Mouse (Mus musculus) kidney, postnatal 0 days (tissue): ENCODE data around the gene Il12rb1. TPM values are rescaled to one million over a fixed set of nuclear protein-coding genes. Genes with fewer than 3 reads are reported as not detected.

ENCODE experiments used
- ATAC-seq: fragments of 200-750 bp; cut with Nextera tagmentation; replicated peaks from 2 replicates; pipeline ENCODE4 v1.8.0; 2017; ENCODE audit warnings: low read depth, moderate number of reproducible peaks, moderate TSS enrichment, moderate library complexity; ENCODE audit not compliant: low FRiP score
- DNase-seq: peaks from one replicate; pipeline ENCODE4 v3.0.0-alpha.2; 2016; ENCODE audit warnings: low spot score
- H3K27ac ChIP-seq: fragments of 300-500 bp; sonication (generic); 2 replicates; pipeline ENCODE4 v1.5.1; 2014; ENCODE audit warnings: mild to moderate bottlenecking
- H3K27me3 ChIP-seq: fragments of 300-500 bp; sonication (generic); 2 replicates; pipeline ENCODE4 v1.6.1; 2014; ENCODE audit warnings: low read length, mixed read lengths; ENCODE audit not compliant: insufficient read depth
- H3K36me3 ChIP-seq: fragments of 300-500 bp; sonication (generic); 2 replicates; pipeline ENCODE4 v1.6.1; 2014; ENCODE audit warnings: low read length, mixed read lengths; ENCODE audit not compliant: insufficient read depth
- H3K4me1 ChIP-seq: fragments of 300-500 bp; sonication (generic); replicated peaks from 2 replicates; pipeline ENCODE4 v1.6.1; 2014; ENCODE audit warnings: antibody characterized with exemption, low read length, mixed read lengths; ENCODE audit not compliant: insufficient read depth
- H3K4me2 ChIP-seq: fragments of 300-500 bp; sonication (generic); 2 replicates; pipeline ENCODE4 v1.6.1; 2014; ENCODE audit warnings: mild to moderate bottlenecking, low read length, moderate library complexity, mixed read lengths
- H3K4me3 ChIP-seq: fragments of 300-500 bp; sonication (generic); replicated peaks from 2 replicates; pipeline ENCODE4 v1.5.1; 2014; ENCODE audit warnings: low read depth, low read length
- H3K9ac ChIP-seq: fragments of 300-500 bp; sonication (generic); 2 replicates; pipeline ENCODE4 v1.6.1; 2014; ENCODE audit warnings: low read depth, low read length
- H3K9me3 ChIP-seq: fragments of 300-500 bp; sonication (generic); replicated peaks from 2 replicates; pipeline ENCODE4 v1.6.1; 2016; ENCODE audit warnings: low read length, inconsistent platforms, mixed read lengths
- CTCF ChIP-seq: IDR thresholded peaks from 2 replicates; pipeline ENCODE4 v1.5.1; 2016; ENCODE audit warnings: antibody characterized with exemption, low read depth, mild to moderate bottlenecking, moderate library complexity
- WGBS: fragments of 180-500 bp; shearing (Covaris S2); extraction: QIAGEN DNeasy Blood & Tissue Kit; methylation state at CpG from one replicate; pipeline ENCODE4 v1.1.7; 2014; 5-methylcytosine and 5-hydroxymethylcytosine counted together
- polyA plus RNA-seq: library from polyadenylated mRNA; unstranded; fragments of >200 nt; fragmentation: Nextera tagmentation; extraction: Ambion mirVana; gene quantifications from 2 replicates; pipeline ENCODE4 v1.2.1, GENCODE M21; 2015

Gene Il12rb1
- polyA plus RNA-seq, 1 experiment from 2014 or later: 0.09 TPM

- no peak overlapping the region for H3K4me3 ChIP-seq
- no peak for TF ChIP-seq CTCF
- no peaks in the 10 kb centered on the region for H3K9me3 ChIP-seq
- H3K27ac ChIP-seq: no peak overlapping the region
- H3K27me3 ChIP-seq: no peaks in the 10 kb centered on the region
- ATAC-seq: no peak
- H3K4me1 ChIP-seq: peaks cover 5% of the 10 kb centered on the region
- no peak overlapping the region for H3K9ac ChIP-seq
- no peaks in the 10 kb centered on the region for H3K36me3 ChIP-seq
- no peak overlapping the region for H3K4me2 ChIP-seq
- no peak for DNase-seq
- 74% methylated on average over 8 of the region's 8 CpGs for WGBS
Observed at GRCm38 (mm10) chr8:70808955-70809701, 879 bp downstream of the Il12rb1 start.

- Histone ChIP-seq H3K4me3 (no peak overlapping the region), H3K4me2 (no peak overlapping the region), H3K9me3 (no peaks in the 10 kb centered on the region), H3K4me1 (no peaks in the 10 kb centered on the region; the same call in 1 of the 2 replicates), H3K9ac (no peak overlapping the region), H3K36me3 (no peaks in the 10 kb centered on the region), H3K27me3 (no peaks in the 10 kb centered on the region), H3K27ac (no peak overlapping the region)
- WGBS: 67% methylated on average over 20 of the region's 20 CpGs
- no peak for DNase-seq
- TF ChIP-seq CTCF: no peak
- no peak for ATAC-seq
Observed at GRCm38 (mm10) chr8:70810962-70811680, 2.9 kb downstream of the Il12rb1 start.

- TF ChIP-seq CTCF: 0 out of 2 replicates have a peak, but pooled peaks have one; percentile 2
- Histone ChIP-seq H3K4me2 (no peak overlapping the region), H3K36me3 (no peaks in the 10 kb centered on the region), H3K27me3 (no peaks in the 10 kb centered on the region), H3K27ac (no peak overlapping the region), H3K9me3 (no peaks in the 10 kb centered on the region), H3K9ac (no peak overlapping the region), H3K4me1 (no peaks in the 10 kb centered on the region; the same call in 1 of the 2 replicates), H3K4me3 (no peak overlapping the region)
- ATAC-seq (no peak), DNase-seq (no peak)
- 34% methylated on average over 4 of the region's 4 CpGs for WGBS
Observed at GRCm38 (mm10) chr8:70812055-70812454, 3.8 kb downstream of the Il12rb1 start.

- H3K9ac ChIP-seq: no peak overlapping the region
- no peaks in the 10 kb centered on the region for H3K27me3 ChIP-seq
- no peak for ATAC-seq
- no peak for TF ChIP-seq CTCF
- H3K4me2 ChIP-seq: no peak overlapping the region
- H3K4me3 ChIP-seq: no peak overlapping the region
- H3K4me1 ChIP-seq: no peaks in the 10 kb centered on the region; the same call in 1 of the 2 replicates
- H3K9me3 ChIP-seq: no peaks in the 10 kb centered on the region
- DNase-seq: no peak
- no peaks in the 10 kb centered on the region for H3K36me3 ChIP-seq
- no peak overlapping the region for H3K27ac ChIP-seq
- WGBS: 28% methylated on average over 4 of the region's 4 CpGs
Observed at GRCm38 (mm10) chr8:70812885-70813284, 4.6 kb downstream of the Il12rb1 start.

- Histone ChIP-seq H3K4me2 (peak overlapping the region; percentile 42), H3K27me3 (no peaks in the 10 kb centered on the region), H3K4me3 (no peak overlapping the region), H3K27ac (no peak overlapping the region), H3K36me3 (no peaks in the 10 kb centered on the region), H3K4me1 (no peaks in the 10 kb centered on the region), H3K9me3 (no peaks in the 10 kb centered on the region), H3K9ac (no peak overlapping the region)
- TF ChIP-seq CTCF: no peak
- DNase-seq (no peak), ATAC-seq (peak; percentile 56)
- 6% methylated on average over 30 of the region's 30 CpGs for WGBS
Observed at GRCm38 (mm10) chr8:70816679-70817078, 8.4 kb downstream of the Il12rb1 start.

GRCm38 (mm10) chr8:70820101-70820935 lies 12.1 kb downstream of the Il12rb1 start:
- Histone ChIP-seq H3K27me3 (no peaks in the 10 kb centered on the region), H3K9me3 (no peaks in the 10 kb centered on the region), H3K4me1 (no peaks in the 10 kb centered on the region), H3K4me2 (peak overlapping the region; percentile 44), H3K9ac (no peak overlapping the region), H3K27ac (no peak overlapping the region), H3K4me3 (no peak overlapping the region), H3K36me3 (no peaks in the 10 kb centered on the region)
- TF ChIP-seq CTCF: no peak
- DNase-seq (peak; percentile 95), ATAC-seq (peak; percentile 83)
- 5% methylated on average over 30 of the region's 31 CpGs for WGBS
